Mouse (Mus musculus) kidney, postnatal 4 days (tissue): ENCODE measurements around the gene Tekt1.

Source experiments
- DNase-seq, 2 experiments: peaks; one replicate each; pipeline ENCODE4 v3.0.0; 2021; ENCODE audit warnings: mixed read lengths in 2 of 2

Tekt1 gene

GRCm38 (mm10) chr11:72342549-72343237, 19.5 kb downstream of the Tekt1 start:
- DNase-seq, result peak; percentile 71 to 81

- no peak for DNase-seq
These were observed 22.5 kb downstream of the Tekt1 start for GRCm38 (mm10) chr11:72339716-72340115.

- DNase-seq, result peak; percentile 38 to 44
These were observed 23.8 kb downstream of the Tekt1 start for GRCm38 (mm10) chr11:72338437-72338871.

- no peak for DNase-seq
These were observed 25.5 kb downstream of the Tekt1 start for GRCm38 (mm10) chr11:72336726-72337125.

GRCm38 (mm10) chr11:72334653-72335052, 27.6 kb downstream of the Tekt1 start:
- no peak for DNase-seq

- DNase-seq, result no peak
These were observed 29.1 kb downstream of the Tekt1 start for GRCm38 (mm10) chr11:72332951-72333667.

GRCm38 (mm10) chr11:72325701-72326100, 36.5 kb downstream of the Tekt1 start:
- no peak for DNase-seq

- peak in 1 of 2 experiments; percentile 35 for DNase-seq
These were observed 37.8 kb downstream of the Tekt1 start for GRCm38 (mm10) chr11:72324431-72324830.

- no peak for DNase-seq
These were observed 44.2 kb downstream of the Tekt1 start for GRCm38 (mm10) chr11:72318026-72318425.

- peak; percentile 26 to 40 for DNase-seq
These were observed 47.9 kb downstream of the Tekt1 start, which contains the start of gene Fbxo39 for GRCm38 (mm10) chr11:72314151-72314895. Gene Fbxo39 (plus strand): TSS chr11:72314444.

GRCm38 (mm10) chr11:72311355-72312001, 50.8 kb downstream of the Tekt1 start:
- DNase-seq, result no peak

GRCm38 (mm10) chr11:72310491-72310890, 51.8 kb downstream of the Tekt1 start:
- DNase-seq, result no peak

- no peak for DNase-seq
These were observed 53.3 kb downstream of the Tekt1 start for GRCm38 (mm10) chr11:72308982-72309381.

- DNase-seq, result no peak
These were observed 54.8 kb downstream of the Tekt1 start for GRCm38 (mm10) chr11:72307461-72307860.

GRCm38 (mm10) chr11:72302230-72302629, 60.0 kb downstream of the Tekt1 start:
- peak; percentile 26 to 49 for DNase-seq

GRCm38 (mm10) chr11:72301334-72301733, 60.9 kb downstream of the Tekt1 start, which contains the start of gene Xaf1:
Gene Xaf1 (plus strand): TSS chr11:72301629.
- DNase-seq, result peak; percentile 61 to 73
